Mouse (Mus musculus): ENCODE measurements around the gene Casd1.

DNA sequence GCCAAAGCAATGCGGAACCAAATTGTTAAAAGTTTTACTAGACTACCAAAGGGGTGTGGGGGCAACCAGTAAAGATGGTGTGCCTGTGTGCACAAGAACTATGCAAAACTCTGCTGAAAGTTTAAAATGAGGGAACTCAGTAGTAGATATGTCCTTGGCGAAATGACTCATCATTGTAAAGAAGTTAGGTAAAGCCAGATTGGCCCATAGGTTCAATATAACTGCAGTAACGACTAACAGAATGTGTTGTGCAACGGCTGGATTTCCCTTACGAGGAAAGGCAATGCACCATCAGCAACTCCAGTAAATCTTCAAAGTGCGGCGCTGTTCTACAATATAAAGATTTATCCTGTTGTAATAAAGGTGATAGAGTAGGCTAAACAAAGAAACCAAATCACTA lies 11.8 kb downstream of the Casd1 start:
- no peak for TF ChIP-seq FLI1 (IDR thresholded peaks at IDR 0.05; ENCODE audit: low read length)
- TF ChIP-seq GATA1 (IDR thresholded peaks at IDR 0.05; ENCODE audit: borderline replicate concordance, low read length) = no peak

All from megakaryocyte, embryonic 14.5 days (primary cell).